Mouse (Mus musculus) brain, adult 10 weeks (tissue): Measurements from ENCODE around the gene Kcnq1. TPM values are rescaled to one million over a fixed set of nuclear protein-coding genes. Genes with fewer than 3 reads are reported as not detected.

Source experiments
- polyA plus RNA-seq: library from polyadenylated mRNA; stranded (reverse); fragments of 350-450 nt; fragmentation: Illumina TruSeq; extraction: RNeasy Lipid Tissue Mini Kit (QIAGEN cat#74804); gene quantifications from one replicate; pipeline ENCODE4 v1.2.3, GENCODE M21; 2015; ENCODE audit warnings: low read depth, low replicate concordance

The Kcnq1 gene
- polyA plus RNA-seq, result 0.42 TPM

DNA sequence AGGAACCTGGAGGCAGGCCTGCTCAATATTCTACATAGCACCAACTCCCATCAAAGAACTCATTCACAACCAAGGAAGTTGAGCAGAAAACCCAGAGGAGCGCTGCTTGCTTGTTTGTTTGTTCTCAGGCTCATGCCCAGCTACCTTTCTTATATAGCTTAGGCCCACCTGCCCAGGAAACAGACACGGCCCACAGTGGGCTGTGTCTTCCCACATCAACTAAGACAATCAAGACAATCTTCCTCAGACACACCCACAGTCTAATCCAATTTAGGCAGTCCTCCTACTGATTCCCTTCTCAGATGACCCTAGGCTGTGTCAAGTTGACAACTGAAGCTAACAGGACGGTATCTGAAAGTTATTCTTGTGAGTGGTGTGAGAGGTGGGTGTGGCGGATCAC, at the start of gene Kcnq1:
Gene Kcnq1, plus strand, starts transcription at position 301 of the 400 bp plus-strand sequence.

DNA sequence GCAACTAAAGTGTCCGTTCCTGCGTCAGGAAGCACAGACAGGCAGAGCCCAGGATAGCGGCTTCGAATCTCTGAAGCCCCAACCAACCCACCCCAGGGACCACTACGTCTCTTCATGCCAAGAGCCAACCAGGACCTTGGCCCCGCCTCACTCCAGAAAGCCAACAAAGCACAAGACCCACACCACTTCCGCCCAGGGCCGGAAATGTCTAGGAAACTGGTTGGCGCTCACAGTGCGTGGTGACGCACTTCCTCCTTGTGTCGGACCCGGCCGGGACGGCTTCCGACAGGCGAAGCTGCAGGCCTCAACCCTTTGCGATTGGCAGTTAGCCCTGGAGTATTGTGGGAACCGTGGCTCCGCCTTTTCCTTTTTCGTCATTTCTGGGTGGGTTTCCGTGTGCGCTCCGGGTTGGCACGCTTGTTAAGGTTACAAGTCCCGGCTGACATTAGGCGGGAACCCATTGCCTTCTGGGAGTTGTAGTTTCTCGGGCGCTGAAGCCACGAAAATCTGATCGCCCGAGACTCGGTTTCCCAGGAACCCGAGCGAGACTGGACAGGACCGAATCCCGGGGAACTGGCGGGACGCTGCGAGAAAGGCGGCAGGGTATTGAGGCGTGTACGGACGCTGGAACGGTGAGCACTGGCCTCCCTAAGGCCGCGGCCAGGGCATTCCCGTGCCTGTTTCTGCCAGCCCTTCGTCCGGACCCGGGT, 37.1 kb upstream of the Kcnq1 start, which contains the start of gene Tssc4:
Gene Tssc4, plus strand, starts transcription at position 368 of the 710 bp plus-strand sequence.

DNA sequence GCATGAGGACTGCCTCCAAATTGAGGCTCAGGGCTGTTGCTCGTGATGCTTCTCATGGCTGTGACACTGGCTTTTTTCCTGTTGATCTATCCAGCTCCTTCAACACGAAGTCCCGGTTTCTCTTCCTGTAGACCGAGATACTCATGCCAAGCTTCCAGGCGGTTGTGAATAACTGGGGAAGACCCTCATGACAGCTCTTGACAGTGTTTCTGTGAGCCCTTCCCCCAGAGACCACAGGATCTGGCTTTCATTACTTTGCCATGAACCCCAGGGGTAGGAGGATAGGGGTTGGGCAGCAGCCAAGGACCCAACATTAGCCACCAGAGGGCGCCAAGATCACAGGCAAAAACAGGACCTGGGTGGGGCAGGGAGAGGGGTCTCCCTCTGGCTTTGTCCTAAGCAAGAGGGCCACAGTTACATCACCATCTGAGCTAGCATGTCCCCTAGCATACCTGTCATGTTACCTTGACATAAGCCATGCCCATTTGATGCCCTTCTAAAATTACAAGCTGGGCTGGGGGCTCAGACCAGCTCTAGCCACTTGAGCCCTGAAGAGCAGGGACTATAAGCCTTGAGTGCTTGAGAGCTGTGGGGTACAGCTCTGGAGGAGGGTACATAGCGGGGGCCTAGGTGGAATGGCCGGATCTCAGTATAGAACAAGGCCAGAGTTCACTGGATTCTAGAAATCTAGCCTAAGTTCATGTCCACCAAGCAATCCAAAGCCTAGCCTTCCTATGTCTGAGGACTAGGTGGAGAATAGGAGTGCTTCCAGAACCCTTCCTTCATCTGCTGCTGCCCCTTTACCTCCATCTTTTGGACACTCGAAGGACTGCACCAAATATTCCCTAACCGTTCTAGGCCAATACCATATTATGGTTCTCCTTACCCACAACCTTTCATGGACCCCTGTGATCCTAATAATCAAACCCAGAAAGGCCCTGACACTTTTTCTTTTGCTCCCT, 11.3 kb upstream of the Kcnq1 start, which contains the start of gene Trpm5:
Gene Trpm5, minus strand, starts transcription at position 51 of the 962 bp plus-strand sequence.

DNA sequence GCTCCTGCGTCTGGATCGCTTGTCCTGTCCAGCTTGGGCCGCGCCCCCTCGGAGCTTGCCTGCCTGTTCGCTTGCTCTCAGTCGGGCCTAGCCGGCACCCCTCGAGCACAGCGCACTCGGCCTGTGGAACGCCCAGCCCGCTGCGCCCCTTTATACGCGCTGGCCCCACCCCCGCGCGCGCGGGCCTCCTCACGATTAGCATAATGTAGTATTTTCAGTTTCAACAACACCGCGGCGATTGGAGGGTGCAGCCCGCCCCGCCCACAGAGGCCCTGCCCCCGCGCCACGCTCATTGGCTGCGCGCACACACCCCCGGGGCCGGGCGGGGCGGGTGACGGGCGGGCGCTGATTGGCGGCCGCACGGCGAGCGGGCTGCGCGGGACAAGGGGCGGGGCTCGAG, 354.7 kb downstream of the Kcnq1 start, which contains the start of gene Cdkn1c:
Gene Cdkn1c, minus strand, starts transcription at position 177 of the 400 bp plus-strand sequence.

DNA sequence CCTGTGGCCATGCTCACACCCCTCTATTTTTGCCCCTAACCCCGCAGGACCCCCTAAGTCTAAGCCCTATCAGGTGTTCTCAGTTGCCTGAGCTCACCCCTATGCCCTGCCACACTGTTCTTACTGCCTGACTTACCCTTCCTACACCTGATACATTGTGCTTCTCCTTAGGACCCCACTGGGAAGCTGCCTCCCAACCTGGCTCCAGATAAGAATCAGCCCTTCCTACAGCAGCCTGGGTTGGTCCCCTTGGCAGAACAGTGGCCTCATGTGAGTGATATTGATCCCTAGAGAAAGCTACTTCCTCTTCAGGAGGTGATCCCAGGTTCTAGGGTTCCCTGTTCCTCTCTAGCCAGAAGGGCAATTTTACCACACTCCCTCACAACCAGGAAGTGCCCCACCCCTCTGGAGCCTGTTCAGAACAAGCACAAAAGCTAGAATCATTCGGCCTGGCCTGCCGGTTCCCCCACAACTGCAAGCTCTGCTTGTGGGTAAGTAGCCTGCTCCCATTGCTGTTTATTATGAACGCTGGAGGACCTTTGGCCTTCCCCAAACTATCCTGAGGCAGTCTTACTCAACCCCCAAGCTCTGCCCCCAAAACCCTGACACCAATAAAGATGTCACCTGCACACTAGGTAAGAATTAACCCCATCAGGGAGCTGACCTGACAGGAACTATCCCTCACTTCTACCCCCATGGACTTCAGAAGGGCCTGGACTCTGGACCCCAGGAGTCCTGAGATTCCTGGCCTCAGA, 367.4 kb downstream of the Kcnq1 start, which contains the start of gene Slc22a18:
Gene Slc22a18, plus strand, starts transcription at position 390 of the 755 bp plus-strand sequence.

Other genes starting within 250 kb of the Kcnq1 start
- 9.7 TPM for gene Th, start 175.2 kb upstream of the Kcnq1 start, polyA plus RNA-seq
- 0.28 TPM for gene Ascl2, start 137.1 kb upstream of the Kcnq1 start, polyA plus RNA-seq
- 0.48 TPM for gene Tspan32, start 101.3 kb upstream of the Kcnq1 start, polyA plus RNA-seq
- 477 TPM for gene Cd81, start 53.6 kb upstream of the Kcnq1 start, polyA plus RNA-seq
- 53.7 TPM for gene Tssc4, start 37.1 kb upstream of the Kcnq1 start, polyA plus RNA-seq
- gene Trpm5, start 11.7 kb upstream of the Kcnq1 start, polyA plus RNA-seq, result 0.12 TPM